Mouse (Mus musculus): ENCODE data around the gene Casp9.
"Not testable (repeated sequence)": the region's sequence is repeated elsewhere in the genome, so short reads cannot be mapped to it uniquely, and the experiment has no call there.

Casp9 gene

DNA sequence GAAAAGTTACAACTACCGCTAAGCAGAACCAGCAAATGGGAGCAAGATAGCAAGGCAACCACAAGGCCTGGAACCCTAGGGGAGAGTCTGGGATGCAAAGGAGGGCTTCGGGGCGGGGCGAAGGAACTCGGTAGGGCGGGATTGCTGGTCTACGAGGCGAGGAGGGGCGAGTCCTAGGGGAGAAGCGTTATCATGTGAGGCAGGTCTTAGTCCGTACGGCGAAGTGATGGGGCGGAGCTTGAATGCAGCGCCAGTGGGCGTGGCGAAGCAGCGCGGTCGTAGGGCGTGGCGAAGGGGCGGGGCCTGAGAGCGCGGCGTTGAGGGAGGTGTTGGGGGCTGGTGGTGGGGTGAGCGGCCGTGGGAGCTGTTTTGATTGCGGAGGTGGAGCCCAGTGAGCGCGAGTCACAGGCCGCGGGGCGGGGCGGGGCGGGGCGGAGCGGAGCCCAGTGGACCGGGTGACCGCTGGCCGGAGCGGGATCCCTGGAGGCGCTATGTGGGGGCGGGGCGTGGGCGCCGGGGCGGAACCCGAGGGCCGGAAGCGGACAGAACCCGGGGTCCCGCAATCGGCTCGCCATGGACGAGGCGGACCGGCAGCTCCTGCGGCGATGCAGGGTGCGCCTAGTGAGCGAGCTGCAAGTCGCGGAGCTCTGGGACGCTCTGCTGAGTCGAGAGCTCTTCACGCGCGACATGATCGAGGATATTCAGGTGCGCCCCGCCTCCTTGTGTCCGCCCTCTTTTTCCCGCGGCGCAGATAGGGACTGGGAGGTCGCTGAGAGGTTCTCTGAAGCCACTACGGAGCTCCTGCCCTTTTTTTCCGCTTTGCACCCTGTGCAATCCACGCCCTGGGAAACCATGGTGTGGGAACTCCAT, at the start of gene Casp9:
TSS of gene Casp9 (plus strand) at position 331 of the 870 bp plus-strand sequence.
- peak; percentile 99 for DNase-seq (ENCODE audit: low spot score)

DNA sequence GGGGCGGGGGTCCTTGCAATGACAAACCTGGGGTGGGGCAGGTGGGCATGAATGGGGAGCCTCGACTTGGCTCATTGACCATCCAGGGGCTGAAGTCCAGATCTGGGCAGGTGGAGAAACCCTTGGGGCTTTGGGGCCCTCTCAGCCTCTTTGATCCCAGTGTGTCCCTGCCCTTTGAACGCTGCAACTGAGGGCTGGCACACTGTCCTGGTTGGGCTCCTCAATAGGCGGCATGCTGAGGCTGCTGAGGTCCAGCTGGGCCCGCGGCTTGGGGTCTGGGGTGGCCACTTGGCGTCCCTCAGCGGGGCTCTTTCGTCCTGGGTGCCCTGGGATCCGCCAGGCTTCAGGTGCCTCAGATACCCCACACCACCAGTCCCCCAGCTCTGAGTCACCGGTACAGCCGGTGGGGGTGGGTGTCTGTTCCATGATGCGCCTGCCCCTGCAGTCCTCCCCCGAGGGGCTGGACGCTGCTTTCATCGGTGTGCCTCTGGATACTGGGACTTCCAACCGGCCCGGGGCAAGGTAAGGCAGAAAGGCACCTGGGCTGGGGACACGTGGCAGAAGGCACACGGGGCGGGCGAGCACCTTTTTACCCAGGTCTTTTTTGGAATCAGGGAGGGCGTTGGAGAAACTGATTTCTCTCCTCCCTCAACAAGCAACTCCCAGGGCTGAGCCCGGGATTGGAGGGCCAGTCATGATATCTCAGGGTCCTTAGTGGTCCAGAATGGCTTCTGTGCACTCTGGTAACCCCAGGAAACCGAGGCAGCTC, 46.6 kb upstream of the Casp9 start, which contains the start of gene Agmat:
TSS of gene Agmat (plus strand) at position 95 of the 769 bp plus-strand sequence.
- no peak for DNase-seq (ENCODE audit: low spot score)

DNA sequence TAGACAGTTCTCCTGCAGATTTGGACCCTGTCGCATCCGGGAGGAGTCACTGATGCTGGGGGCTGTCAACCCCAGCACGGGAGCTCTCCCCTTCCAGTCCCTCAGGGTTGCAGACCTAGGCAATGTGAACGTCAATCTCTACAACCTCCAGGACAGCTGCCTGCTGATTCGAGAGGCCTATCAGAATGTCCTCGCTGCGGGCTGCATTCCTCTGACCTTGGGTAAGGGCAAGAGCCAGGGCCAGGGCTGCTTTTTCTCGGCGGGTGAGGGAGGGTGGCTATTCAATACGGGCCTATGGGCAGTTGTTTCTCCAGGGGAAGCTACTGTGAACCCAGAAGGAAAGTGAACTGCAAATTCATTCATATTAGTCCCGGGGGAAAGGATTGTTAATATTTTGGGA, 43.9 kb upstream of the Casp9 start:
- DNase-seq (ENCODE audit: low spot score), result no peak

DNA sequence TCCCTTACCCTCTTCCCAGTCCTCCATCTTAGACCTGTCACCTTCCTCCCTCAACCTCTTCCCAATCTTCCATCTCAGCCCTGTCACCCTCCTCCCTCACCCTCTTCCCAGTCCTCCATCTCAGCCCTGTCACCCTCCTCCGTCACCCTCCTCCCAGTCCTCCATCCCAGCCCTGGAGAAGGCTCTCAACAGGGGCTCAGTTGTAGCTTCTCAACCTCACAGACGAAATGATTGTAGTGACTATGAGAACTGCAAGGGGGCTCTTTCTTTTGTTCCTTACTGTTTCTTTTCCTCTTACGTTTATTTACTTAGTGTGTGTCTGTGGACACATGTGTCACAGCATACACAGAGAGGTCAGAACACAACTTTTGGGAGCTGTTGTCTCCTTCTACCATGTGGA, 42.6 kb upstream of the Casp9 start:
- no peak for DNase-seq (ENCODE audit: low spot score)

GRCm38 (mm10) chr4:141751419-141752075, 41.9 kb upstream of the Casp9 start:
- no peak for DNase-seq (ENCODE audit: low spot score)

- DNase-seq (ENCODE audit: low spot score), result no peak
Measured at GRCm38 (mm10) chr4:141752076-141752421, 41.4 kb upstream of the Casp9 start.

DNA sequence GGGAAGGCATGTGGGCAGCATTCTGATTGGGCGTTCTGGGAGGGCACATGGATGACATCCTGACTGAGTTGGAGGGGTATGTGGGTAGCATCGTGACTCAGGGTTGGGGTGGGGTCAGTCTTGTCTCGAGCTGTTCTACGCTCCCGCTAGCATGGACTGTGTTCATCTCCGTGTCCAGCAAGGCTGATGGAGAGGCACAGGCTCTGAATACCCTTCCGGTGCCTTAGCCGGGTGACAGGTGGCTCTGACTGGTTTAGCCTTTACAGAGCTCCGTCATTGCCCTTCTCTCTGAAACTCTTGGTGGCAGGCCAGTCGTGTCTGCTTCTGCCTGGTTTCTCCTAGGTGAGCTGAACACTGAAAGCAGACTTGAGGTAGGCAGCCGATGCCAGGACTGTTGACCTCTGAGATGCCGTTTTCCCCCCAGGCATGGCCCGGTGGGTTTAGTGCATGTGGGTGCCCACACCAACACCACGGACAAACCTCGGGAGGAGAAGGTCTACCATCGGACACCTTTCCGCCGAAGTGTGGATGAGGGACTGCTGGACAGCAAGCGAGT, 38.0 kb upstream of the Casp9 start:
- DNase-seq (ENCODE audit: low spot score), result no peak

GRCm38 (mm10) chr4:141757124-141757523, 36.3 kb upstream of the Casp9 start:
- DNase-seq (ENCODE audit: low spot score), result no peak

- DNase-seq (ENCODE audit: low spot score), result no peak
Measured at GRCm38 (mm10) chr4:141758874-141759542, 34.4 kb upstream of the Casp9 start.

GRCm38 (mm10) chr4:141760942-141761341, 32.5 kb upstream of the Casp9 start:
- no peak for DNase-seq (ENCODE audit: low spot score)

DNA sequence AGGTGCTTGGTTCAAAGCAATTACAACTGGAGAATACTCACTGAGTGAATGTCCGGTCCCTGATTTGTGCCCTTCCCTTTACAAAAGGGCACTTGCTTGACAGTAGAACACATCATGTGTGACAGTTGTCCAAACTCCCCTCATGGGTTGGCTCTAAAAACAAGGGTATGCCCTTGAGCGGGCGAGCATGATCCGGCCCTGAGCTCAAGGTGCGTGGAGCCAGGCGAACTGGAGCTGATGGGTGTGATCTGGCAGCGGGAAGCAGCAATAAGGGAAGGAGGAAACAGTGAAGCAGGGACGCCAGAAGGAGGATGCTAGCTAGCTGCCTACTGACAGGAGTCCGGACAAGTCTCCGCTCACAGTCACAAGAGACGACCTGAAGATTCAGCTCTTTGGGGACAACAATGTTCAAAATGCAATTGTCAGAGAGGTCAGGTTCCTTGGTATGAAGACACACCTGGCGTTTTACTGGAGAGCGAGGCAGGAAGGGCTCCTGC, 31.3 kb upstream of the Casp9 start:
- no peak for DNase-seq (ENCODE audit: low spot score)

DNA sequence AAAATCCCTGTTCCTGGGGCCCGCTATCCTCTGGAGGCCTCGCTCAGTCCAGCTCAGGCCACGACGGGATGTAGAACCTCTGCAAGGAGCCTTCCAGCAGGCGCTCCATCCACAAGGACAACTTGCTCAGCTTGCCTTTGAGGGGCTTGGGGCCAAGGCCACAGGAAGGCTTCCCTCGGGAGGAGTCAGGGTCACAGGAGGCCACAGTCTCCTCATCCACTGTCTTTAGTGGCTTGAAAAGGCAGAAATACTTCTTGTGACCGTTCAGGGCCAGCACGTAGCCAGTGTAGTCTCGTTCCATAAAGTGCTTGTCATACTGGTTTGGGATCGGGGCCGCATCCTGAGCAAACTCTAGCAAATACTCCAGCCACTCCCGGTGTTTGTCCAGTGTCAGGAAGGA, 29.9 kb upstream of the Casp9 start:
- no peak for DNase-seq (ENCODE audit: low spot score)

DNA sequence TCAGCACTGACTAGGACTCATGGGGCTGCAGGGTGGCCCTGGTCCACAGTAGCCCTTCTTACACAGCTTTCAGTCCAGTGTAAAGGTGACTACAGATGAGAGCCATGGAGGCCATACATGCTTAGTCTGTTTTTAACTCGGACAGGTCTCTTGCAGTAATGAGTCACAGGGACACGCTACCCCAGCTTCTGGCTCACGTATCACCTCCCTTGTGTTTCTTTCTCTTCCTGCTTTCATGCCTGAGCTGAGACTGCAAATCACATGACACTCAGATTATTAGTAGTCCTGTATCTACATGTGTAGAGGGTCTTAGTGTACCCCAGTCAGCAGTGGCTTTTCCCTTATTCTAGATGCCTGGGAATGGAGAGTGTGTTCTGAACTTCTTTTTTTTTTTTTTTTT, 28.4 kb upstream of the Casp9 start:
- DNase-seq (ENCODE audit: low spot score), result no peak

GRCm38 (mm10) chr4:141766316-141766667, 27.1 kb upstream of the Casp9 start:
- DNase-seq (ENCODE audit: low spot score), result no peak

DNA sequence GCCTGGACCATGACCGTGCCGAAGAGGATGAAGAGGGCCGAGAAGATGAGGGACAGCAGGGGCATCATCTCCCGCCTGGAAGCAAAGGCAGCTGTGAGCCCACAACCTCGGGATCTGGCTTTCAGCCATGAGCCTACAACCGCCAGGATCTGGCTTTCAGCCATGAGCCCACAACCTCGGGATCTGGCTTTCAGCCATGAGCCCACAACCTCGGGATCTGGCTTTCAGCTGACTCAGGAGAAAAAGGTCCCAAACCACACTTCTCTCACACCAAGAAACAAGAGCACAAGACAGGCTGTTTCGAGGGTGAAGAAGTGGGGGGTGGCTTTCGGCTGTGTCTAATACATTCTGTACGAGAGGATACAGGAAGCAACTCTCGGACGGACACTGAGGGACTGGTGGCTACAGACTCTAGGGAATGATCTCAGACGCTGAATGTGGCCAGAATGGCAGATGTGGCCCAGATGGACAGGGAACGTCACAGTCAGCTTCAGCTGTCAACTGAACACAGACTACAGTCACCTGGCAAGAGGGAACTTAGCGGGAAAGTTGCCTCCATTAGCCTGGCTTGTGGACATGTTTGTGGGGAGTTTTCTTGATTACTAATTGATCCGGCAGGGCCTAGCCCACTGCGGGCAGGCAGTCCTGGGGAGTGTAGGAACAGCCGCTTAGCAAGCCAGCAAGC, 26.6 kb upstream of the Casp9 start:
- DNase-seq (ENCODE audit: low spot score), result no peak

- no peak for DNase-seq (ENCODE audit: low spot score)
Measured at GRCm38 (mm10) chr4:141767353-141768036, 25.9 kb upstream of the Casp9 start.

DNA sequence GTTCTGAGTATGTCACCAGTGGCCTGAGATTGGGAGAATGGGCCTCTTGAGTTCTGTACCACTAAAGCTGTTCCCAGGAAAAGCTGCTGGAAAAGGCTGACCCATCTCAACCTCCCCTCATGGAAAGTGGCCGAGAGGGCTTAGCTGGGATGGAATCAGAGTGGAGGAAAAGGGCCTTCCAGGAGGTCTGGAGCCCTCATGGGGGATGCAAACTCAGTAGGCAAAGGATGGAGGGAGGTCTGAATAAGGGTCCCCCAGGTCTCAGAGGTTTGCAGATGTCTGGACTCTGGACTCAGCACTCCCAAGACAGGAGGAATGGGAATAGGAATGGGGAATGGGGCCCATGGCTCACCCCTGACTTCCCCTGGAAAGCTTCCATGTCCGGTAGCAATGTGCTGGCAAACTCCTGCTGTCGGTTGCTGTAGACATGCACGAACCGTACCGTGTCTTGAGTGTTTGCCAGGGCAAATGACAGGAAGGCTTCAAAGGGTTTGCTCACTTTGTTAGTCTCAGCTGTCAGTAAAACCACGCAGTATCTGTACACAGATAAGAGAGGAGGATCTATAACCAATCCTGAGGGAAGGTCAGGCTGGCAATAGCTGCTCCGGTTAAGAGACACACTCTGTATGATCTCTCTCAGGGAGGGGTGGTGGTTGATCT, 23.8 kb upstream of the Casp9 start:
- DNase-seq (ENCODE audit: low spot score), result no peak

GRCm38 (mm10) chr4:141771823-141772222, 21.6 kb upstream of the Casp9 start:
- no peak for DNase-seq (ENCODE audit: low spot score)

DNA sequence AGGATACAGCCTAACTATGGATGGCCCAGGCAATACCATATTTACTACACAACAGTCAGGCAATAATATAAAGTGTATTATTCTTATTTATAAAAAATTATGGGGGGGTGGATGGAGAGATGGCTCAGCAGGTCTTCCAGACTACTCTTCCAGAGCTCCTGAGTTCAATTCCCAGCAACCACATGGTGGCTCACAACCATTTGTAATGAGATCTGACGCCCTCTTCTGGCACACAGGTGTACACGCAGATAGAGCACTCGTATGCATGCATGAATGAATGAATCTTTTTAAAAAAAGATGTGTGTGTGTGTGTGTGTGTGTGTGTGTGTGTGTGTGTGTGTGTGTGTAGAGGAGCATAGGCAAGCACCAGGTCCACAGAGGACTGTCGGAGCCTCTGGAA, 20.4 kb upstream of the Casp9 start:
- DNase-seq (ENCODE audit: low spot score), result not testable (repeated sequence)

GRCm38 (mm10) chr4:141779828-141780227, 13.6 kb upstream of the Casp9 start:
- DNase-seq (ENCODE audit: low spot score), result no peak

All from retina, embryonic 14.5 days (tissue).